Mouse (Mus musculus): ENCODE data around the gene Fam129b. TPM values are rescaled to one million over a fixed set of nuclear protein-coding genes. Genes with fewer than 3 reads are reported as not detected.

The Fam129b gene
- polyA plus RNA-seq, 1 experiment from 2014 or later, result 43.0 TPM

DNA sequence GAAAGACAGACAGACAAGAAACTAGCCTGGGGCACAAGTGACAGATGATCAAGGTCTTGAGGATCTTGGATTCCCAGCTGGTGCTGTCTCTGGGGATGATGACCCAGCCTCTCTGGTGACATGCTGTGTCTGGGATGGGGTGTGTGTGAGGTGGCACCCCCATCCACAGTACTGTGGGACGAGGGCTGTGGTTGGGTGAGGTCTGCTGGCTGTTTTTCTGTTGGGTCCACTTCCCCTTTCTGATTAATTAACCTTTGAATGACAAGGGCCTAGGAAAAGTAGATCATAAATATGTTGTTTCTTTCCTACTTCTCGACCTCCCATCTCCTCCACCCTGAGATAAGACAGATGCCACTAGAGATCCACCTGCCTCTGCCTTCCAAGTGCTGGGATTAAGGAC lies 18.2 kb downstream of the Fam129b start:
- no peak for ATAC-seq (replicated peaks; ENCODE audit: insufficient number of reproducible peaks, insufficient read depth, low FRiP score, low read depth)
- no peak overlapping the region for H3K4me3 ChIP-seq
- H3K4me1 ChIP-seq (replicated peaks), result peaks cover 81% of the 10 kb centered on the region
- H3K36me3 ChIP-seq, result 0 out of 2 replicates have a peak, but pooled peaks cover 3% of the 10 kb centered on the region
- no peaks in the 10 kb centered on the region for H3K27me3 ChIP-seq
- 60% methylated on average over 2 of the region's 2 CpGs for WGBS
- H3K27ac ChIP-seq, result no peak overlapping the region
- H3K9me3 ChIP-seq (replicated peaks), result no peaks in the 10 kb centered on the region
- no peak overlapping the region for H3K9ac ChIP-seq
- H3K4me2 ChIP-seq, result no peak overlapping the region

DNA sequence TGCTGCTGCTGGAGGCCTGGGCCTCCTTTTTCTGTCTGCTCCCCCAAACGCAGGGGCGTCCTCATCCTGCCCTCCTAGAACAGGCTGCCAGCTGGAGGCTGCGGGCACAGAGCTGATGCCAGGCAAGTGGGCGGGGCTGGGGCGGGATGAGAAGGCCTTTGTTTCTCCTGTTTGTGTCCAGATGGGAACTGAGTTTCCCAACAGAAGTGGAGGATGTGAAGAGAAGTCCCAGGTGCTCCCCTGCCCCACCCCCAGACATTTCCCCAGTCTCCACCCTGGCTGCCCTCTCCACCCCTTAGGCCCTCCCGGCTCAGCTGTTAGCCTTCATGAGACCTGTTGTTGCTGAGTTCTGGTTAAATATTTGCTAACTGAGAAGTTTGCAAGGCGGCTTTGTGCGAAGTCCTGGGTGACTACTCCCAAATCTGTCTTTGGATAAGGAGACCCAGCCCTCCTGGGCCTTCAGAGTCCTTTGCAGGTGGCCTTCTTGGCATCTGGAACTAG lies 19.7 kb downstream of the Fam129b start:
- no peaks in the 10 kb centered on the region for H3K27me3 ChIP-seq
- ATAC-seq (replicated peaks; ENCODE audit: insufficient number of reproducible peaks, insufficient read depth, low FRiP score, low read depth), result no peak
- no peak overlapping the region for H3K4me3 ChIP-seq
- peaks cover 69% of the 10 kb centered on the region for H3K4me1 ChIP-seq (replicated peaks)
- WGBS, result 64% methylated on average over 8 of the region's 8 CpGs
- no peak overlapping the region for H3K4me2 ChIP-seq
- H3K27ac ChIP-seq, result peak overlapping the region; percentile 4
- no peaks in the 10 kb centered on the region for H3K9me3 ChIP-seq (replicated peaks)
- 0 out of 2 replicates have a peak, but pooled peaks cover 3% of the 10 kb centered on the region for H3K36me3 ChIP-seq
- no peak overlapping the region for H3K9ac ChIP-seq

DNA sequence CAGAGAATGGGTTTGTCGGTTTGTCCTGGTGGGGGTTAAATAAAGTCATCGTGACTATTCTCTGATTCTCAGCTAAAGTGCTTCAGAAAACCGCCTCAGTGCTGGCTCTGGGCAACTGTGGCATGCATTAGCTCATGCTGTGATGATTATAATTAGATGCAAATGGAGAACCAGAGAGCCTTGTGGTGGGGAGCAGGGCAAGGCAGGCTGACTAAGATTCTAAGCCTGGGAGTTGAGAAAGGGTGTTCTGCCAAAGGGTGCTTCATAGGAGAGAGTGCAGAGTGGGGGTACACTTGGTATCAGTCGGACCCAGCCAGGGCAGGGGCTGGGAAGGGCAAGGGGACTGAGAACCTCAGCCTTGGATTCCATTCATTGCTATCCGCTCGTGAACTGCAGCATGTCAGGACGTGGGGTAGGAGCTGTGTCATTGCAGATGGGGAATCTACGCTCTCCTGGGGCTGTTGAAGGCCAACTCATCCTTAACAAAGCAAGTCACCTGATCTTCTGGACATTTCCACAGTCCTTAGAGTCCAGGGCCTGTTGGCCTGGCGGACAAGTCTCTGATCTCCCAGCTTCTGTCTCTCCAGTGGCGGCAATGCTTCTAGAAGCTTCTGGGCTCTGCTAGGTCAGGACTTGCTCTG lies 20.7 kb downstream of the Fam129b start:
- no peaks in the 10 kb centered on the region for H3K27me3 ChIP-seq
- H3K4me2 ChIP-seq, result no peak overlapping the region
- H3K9ac ChIP-seq, result no peak overlapping the region
- ATAC-seq (replicated peaks; ENCODE audit: insufficient number of reproducible peaks, insufficient read depth, low FRiP score, low read depth), result no peak
- H3K4me1 ChIP-seq (replicated peaks), result peaks cover 62% of the 10 kb centered on the region
- H3K27ac ChIP-seq, result peak overlapping the region; percentile 4; the same call in 1 of the 2 replicates
- H3K4me3 ChIP-seq, result no peak overlapping the region
- 48% methylated on average over 10 of the region's 10 CpGs for WGBS
- H3K9me3 ChIP-seq (replicated peaks), result no peaks in the 10 kb centered on the region
- 0 out of 2 replicates have a peak, but pooled peaks cover 3% of the 10 kb centered on the region for H3K36me3 ChIP-seq

DNA sequence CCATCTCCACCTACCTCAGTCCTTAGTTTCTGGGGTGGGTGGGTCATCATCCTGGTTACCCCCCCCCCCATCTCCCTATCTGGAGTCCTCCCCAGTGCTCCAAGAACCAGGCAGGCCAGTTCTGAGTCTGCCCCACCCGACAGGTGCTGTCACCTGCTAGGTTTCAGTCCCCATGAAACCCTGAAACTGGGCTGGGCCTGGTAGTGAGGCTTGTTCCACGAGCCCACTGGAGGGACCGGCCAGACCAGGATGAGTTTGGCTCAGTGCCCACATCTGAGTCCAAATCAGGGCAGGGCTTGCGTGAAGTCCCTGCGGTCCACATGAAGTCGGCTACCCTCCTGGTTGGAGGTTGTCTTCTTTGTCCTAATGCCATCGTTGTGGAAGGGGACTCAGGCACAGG lies 23.1 kb downstream of the Fam129b start:
- no peaks in the 10 kb centered on the region for H3K36me3 ChIP-seq
- no peak for ATAC-seq (replicated peaks; ENCODE audit: insufficient number of reproducible peaks, insufficient read depth, low FRiP score, low read depth)
- no peaks in the 10 kb centered on the region for H3K9me3 ChIP-seq (replicated peaks)
- H3K9ac ChIP-seq, result no peak overlapping the region
- 0 out of 2 replicates have a peak overlapping the region, but pooled peaks have one; percentile 13 for H3K27ac ChIP-seq
- no peaks in the 10 kb centered on the region for H3K27me3 ChIP-seq
- WGBS, result 46% methylated on average over 7 of the region's 7 CpGs
- H3K4me3 ChIP-seq, result no peak overlapping the region
- peaks cover 56% of the 10 kb centered on the region for H3K4me1 ChIP-seq (replicated peaks)
- no peak overlapping the region for H3K4me2 ChIP-seq

DNA sequence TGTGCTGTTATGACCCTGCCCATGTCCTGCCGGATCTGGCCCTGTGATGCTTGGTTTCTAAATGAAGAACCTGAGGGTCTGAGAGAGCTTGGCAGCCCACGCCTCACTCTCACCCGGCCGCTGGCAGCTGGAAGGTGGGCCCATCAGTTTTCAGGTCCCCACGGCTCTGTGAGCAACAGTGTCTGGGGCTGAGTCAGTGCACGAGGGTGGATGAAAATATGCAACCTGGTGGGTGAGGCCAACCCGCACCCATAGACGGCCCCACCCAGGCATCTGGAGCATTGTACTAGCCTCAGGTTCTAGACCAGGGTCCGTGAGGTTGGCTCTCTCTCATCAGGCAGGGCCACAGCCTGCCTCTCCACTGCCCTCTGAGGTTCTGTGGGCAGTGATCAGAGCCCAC lies 26.2 kb downstream of the Fam129b start:
- ATAC-seq (replicated peaks; ENCODE audit: insufficient number of reproducible peaks, insufficient read depth, low FRiP score, low read depth), result no peak
- H3K9me3 ChIP-seq (replicated peaks), result no peaks in the 10 kb centered on the region
- 87% methylated on average over 9 of the region's 9 CpGs for WGBS
- no peak overlapping the region for H3K4me2 ChIP-seq
- no peak overlapping the region for H3K27ac ChIP-seq
- H3K4me1 ChIP-seq (replicated peaks), result peaks cover 61% of the 10 kb centered on the region
- no peak overlapping the region for H3K4me3 ChIP-seq
- no peaks in the 10 kb centered on the region for H3K36me3 ChIP-seq
- no peaks in the 10 kb centered on the region for H3K27me3 ChIP-seq
- no peak overlapping the region for H3K9ac ChIP-seq

DNA sequence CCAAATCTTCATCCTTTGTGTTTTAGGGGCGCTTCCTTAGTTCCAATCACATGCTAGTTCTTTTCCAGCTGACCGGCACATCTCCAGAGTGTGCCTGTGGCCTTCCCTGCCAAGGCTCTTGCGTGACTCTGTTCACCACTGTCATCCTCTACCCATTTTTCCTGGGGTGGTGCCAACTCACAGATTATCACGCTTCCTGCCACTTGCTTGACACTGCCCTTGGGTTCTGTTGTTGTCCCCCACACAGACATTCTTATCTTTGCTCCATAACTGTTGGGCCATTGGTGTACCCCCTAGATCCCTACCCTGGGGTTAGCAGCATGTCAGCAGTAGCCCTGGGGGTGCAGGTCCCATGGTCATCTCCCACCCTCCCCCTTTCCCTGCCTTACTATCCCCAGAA lies 27.6 kb downstream of the Fam129b start:
- Histone ChIP-seq H3K9ac (no peak overlapping the region; the same call in 1 of the 2 replicates), H3K27me3 (no peaks in the 10 kb centered on the region), H3K4me3 (no peak overlapping the region), H3K36me3 (no peaks in the 10 kb centered on the region), H3K27ac (no peak overlapping the region), H3K9me3 (replicated peaks) (no peaks in the 10 kb centered on the region), H3K4me2 (no peak overlapping the region), H3K4me1 (replicated peaks) (peaks cover 61% of the 10 kb centered on the region)
- ATAC-seq (replicated peaks; ENCODE audit: insufficient number of reproducible peaks, insufficient read depth, low FRiP score, low read depth), result no peak
- WGBS, result 53% methylated on average over 4 of the region's 4 CpGs

DNA sequence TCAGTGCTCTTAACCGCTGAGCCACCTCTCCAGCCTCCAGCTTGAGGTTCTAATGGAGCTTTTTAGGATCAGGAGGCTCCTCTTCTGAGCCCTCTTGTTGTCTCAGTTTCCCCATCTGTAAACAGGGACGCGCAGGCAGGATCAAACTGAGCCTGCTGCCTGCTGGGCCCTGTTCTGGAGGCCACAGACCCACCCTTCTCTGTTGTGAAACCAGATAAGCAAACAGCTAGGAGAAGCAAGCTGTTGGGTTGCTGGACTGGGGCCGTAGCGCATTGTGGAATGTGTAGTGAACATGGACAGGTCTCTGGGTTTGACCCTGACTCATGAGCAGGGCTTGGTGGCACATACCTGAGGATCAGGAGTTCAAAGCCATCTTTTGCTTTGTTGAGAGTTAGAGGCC lies 28.7 kb downstream of the Fam129b start:
- Histone ChIP-seq H3K27ac (peak overlapping the region; percentile 93; the same call in 1 of the 2 replicates), H3K36me3 (no peaks in the 10 kb centered on the region), H3K9ac (no peak overlapping the region), H3K4me1 (replicated peaks) (peaks cover 63% of the 10 kb centered on the region), H3K4me2 (no peak overlapping the region), H3K4me3 (no peak overlapping the region), H3K27me3 (no peaks in the 10 kb centered on the region), H3K9me3 (replicated peaks) (no peaks in the 10 kb centered on the region)
- ATAC-seq (replicated peaks; ENCODE audit: insufficient number of reproducible peaks, insufficient read depth, low FRiP score, low read depth), result no peak
- 70% methylated on average over 5 of the region's 5 CpGs for WGBS

DNA sequence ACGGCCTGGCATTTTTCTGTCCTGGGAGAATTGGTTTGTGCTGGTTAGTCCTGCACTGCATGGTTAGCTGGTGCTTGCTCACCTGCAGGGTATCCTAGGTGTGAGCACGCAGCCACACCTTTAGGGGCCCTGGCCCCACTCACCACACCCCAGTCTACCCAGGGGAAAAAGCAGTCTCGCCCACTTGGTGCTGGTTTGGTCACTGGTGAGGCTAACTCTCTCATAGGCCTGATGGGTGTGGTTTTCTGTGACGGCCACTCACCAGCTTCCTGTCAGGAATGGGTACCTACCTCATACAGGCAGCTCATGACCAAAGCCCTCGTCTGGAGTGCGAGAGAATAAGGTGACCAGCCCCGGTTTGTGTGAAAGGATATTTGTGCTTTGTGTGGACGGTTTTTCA lies 29.4 kb downstream of the Fam129b start:
- H3K27ac ChIP-seq, result peak overlapping the region; percentile 93; the same call in 1 of the 2 replicates
- no peak for ATAC-seq (replicated peaks; ENCODE audit: insufficient number of reproducible peaks, insufficient read depth, low FRiP score, low read depth)
- H3K4me1 ChIP-seq (replicated peaks), result peaks cover 63% of the 10 kb centered on the region
- H3K36me3 ChIP-seq, result peaks cover 3% of the 10 kb centered on the region
- H3K27me3 ChIP-seq, result no peaks in the 10 kb centered on the region
- H3K4me2 ChIP-seq, result no peak overlapping the region
- H3K9ac ChIP-seq, result no peak overlapping the region
- no peaks in the 10 kb centered on the region for H3K9me3 ChIP-seq (replicated peaks)
- 72% methylated on average over 8 of the region's 8 CpGs for WGBS
- H3K4me3 ChIP-seq, result no peak overlapping the region

DNA sequence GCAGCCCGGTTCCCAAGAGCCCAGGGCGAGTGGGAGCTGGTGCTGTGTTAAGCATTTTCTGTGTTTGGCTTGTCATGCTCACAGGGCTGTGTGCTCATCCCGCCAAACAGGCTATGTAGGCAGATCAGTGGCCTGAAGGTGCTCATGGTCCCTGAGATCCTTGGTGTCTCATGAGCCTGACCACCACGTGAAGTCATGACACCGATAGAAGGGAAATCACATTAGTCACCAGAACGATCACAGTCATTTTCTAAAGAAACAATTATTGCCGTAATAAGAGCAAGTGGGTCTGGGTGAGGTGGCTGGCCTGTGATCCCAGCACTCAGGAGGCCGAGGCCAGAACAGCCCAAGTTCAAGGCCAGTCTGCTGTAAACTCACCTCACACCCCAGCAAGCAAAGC lies 31.5 kb downstream of the Fam129b start:
- H3K9ac ChIP-seq, result peak overlapping the region; percentile 34
- H3K4me2 ChIP-seq, result no peak overlapping the region
- peaks cover 13% of the 10 kb centered on the region for H3K36me3 ChIP-seq
- no peaks in the 10 kb centered on the region for H3K9me3 ChIP-seq (replicated peaks)
- WGBS, result 46% methylated on average over 8 of the region's 8 CpGs
- H3K4me1 ChIP-seq (replicated peaks), result peaks cover 67% of the 10 kb centered on the region
- ATAC-seq (replicated peaks; ENCODE audit: insufficient number of reproducible peaks, insufficient read depth, low FRiP score, low read depth), result no peak
- H3K27me3 ChIP-seq, result no peaks in the 10 kb centered on the region
- no peak overlapping the region for H3K4me3 ChIP-seq
- peak overlapping the region; percentile 93 for H3K27ac ChIP-seq

DNA sequence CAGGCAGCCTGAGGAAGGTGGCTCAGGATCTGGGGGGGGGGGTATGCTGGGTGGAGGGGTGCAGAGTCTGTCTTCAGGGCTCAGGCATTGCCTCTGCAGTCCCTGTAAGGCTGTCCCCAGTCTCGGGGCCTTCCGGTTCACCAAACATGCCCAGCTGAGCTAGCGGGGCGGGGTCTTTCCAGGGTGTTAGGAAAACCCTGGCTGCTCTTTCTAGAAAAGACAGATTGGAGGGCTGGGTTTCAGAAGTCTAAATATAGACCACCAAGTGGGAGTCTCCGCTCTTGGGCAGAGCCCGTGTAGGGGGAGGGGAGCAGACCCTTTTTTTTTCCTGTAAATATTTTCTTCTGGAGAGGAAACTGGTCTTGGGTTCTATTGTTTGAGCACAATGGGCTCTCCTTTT lies 32.4 kb downstream of the Fam129b start:
- Histone ChIP-seq H3K27ac (peak overlapping the region; percentile 93), H3K36me3 (peaks cover 13% of the 10 kb centered on the region), H3K9ac (peak overlapping the region; percentile 34), H3K4me2 (peak overlapping the region; percentile 47), H3K4me1 (replicated peaks) (peaks cover 65% of the 10 kb centered on the region), H3K27me3 (no peaks in the 10 kb centered on the region), H3K9me3 (replicated peaks) (no peaks in the 10 kb centered on the region), H3K4me3 (no peak overlapping the region)
- peak; percentile 76 for ATAC-seq (replicated peaks; ENCODE audit: insufficient number of reproducible peaks, insufficient read depth, low FRiP score, low read depth)
- WGBS, result 6% methylated on average over 6 of the region's 6 CpGs

DNA sequence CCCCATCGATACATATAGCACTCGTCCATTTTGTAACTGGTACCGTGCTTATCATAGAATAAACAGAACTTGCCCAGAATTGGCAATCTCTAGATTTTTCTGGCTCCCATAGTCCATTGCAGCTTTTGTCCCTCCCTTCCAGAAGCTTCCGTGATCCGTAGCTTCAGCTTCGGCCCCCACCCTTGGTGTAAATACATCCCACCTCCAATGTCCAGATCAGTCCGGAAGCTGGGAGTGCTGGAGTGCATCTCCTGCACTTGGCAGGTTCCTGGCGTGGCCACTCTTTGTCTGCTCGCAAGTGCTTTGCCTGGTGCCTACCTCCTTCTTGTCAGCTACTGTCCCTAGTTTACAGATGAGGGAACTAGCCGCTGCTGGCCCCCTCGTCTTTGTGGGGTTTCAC lies 32.9 kb downstream of the Fam129b start:
- H3K27ac ChIP-seq, result peak overlapping the region; percentile 93
- ATAC-seq (replicated peaks; ENCODE audit: insufficient number of reproducible peaks, insufficient read depth, low FRiP score, low read depth), result peak; percentile 60
- H3K36me3 ChIP-seq, result peaks cover 13% of the 10 kb centered on the region
- peaks cover 61% of the 10 kb centered on the region for H3K4me1 ChIP-seq (replicated peaks)
- H3K4me3 ChIP-seq, result no peak overlapping the region
- 10% methylated on average over 11 of the region's 11 CpGs for WGBS
- no peaks in the 10 kb centered on the region for H3K27me3 ChIP-seq
- no peaks in the 10 kb centered on the region for H3K9me3 ChIP-seq (replicated peaks)
- peak overlapping the region; percentile 47 for H3K4me2 ChIP-seq
- H3K9ac ChIP-seq, result 0 out of 2 replicates have a peak overlapping the region, but pooled peaks have one; percentile 9

DNA sequence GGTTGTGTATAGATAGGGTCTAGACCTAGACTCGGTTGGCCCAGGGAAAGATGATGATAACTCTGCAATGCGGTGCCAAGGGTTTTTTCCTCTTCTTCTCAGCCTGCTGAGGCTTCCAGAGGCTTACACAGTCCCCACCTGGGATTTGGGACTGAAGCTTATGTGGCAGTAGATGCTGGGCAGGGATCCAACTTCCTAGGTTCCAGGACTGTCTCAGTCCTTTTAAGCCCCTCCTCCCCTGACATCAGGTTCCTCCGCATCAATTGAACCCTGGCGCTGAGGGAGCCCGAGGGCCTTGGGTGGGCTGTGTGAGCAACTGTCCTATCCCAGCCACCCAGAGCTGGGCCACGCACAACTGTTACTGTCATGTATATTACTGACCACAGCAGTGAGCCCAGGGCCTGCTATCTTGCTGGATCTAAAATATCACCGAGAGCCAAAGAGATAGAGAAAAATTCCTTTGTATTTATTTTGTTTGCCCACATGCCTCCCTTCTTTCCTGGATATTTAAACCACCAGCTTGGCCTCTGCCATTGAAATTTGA lies 35.8 kb downstream of the Fam129b start:
- Histone ChIP-seq H3K27me3 (no peaks in the 10 kb centered on the region), H3K9me3 (replicated peaks) (no peaks in the 10 kb centered on the region), H3K27ac (no peak overlapping the region), H3K36me3 (peaks cover 21% of the 10 kb centered on the region), H3K9ac (no peak overlapping the region), H3K4me3 (no peak overlapping the region), H3K4me2 (no peak overlapping the region), H3K4me1 (replicated peaks) (peaks cover 52% of the 10 kb centered on the region)
- ATAC-seq (replicated peaks; ENCODE audit: insufficient number of reproducible peaks, insufficient read depth, low FRiP score, low read depth), result no peak
- WGBS, result 70% methylated on average over 7 of the region's 7 CpGs
